Comparison of ENCODE assay signal across 8 mouse cellular contexts in the genomic region with DNA sequence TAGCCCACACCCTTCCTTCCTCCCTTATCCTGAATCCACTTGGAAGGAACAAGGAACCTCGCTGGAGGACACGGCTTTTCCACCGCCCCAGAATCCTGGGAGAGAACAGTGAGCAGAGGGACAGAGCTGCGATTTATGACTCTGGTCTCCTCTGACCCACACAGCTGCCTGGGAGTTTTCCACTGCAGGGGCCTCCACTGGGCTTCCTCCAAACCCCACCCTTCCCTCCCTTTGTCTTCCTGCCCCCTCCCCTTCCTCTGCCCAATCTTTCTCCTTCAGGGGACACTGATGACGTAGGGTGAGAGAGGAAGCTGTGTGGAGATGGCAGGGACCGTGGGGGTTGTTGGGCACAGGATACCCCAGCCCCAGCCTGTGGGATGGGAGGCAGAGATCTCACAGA. TPM values are rescaled to one million over a fixed set of nuclear protein-coding genes. Genes with fewer than 3 reads are reported as not detected.
DNase-seq lines count a peak whose midpoint lies in the region; ATAC-seq and TF ChIP-seq lines count a peak whose summit lies in the region.

A gene (plus strand): TSS at position 286 of the 400 bp plus-strand sequence.

- no peak within 1 kb of the TSS for H3K4me3 ChIP-seq in ES-E14 (ENCODE audit: insufficient read depth in 1 of 2, low read depth in 1 of 2, low read length in 2 of 2, poor library complexity in 1 of 2, severe bottlenecking in 1 of 2)
- H3K4me3 ChIP-seq in liver, embryonic 11.5 days (ENCODE audit: low read depth, low read length) = no peak within 1 kb of the TSS
- no peak within 1 kb of the TSS for H3K4me3 ChIP-seq in hindbrain, embryonic 12.5 days
- H3K4me3 ChIP-seq in forebrain, embryonic 11.5 days (ENCODE audit: low read depth, low read length) = no peak within 1 kb of the TSS

- H3K9ac ChIP-seq in ES-E14 (ENCODE audit: insufficient read depth, low read depth, low read length, poor library complexity, severe bottlenecking) = peak within 1 kb of the TSS; percentile 36
- peak within 1 kb of the TSS; percentile 10 for H3K9ac ChIP-seq in liver, embryonic 11.5 days (ENCODE audit: low read depth, low read length)
- no peak within 1 kb of the TSS for H3K9ac ChIP-seq in hindbrain, embryonic 12.5 days
- H3K9ac ChIP-seq in forebrain, embryonic 11.5 days (ENCODE audit: low read length) = no peak within 1 kb of the TSS

- H3K36me3 ChIP-seq in ES-E14 (ENCODE audit: control insufficient read depth, insufficient read depth, low read length, poor library complexity, severe bottlenecking) = peaks cover 36% of the 10 kb centered on the region
- peaks cover 24% of the 10 kb centered on the region for H3K36me3 ChIP-seq in liver, embryonic 11.5 days (ENCODE audit: control insufficient read depth, insufficient read depth, low read length)
- H3K36me3 ChIP-seq in hindbrain, embryonic 12.5 days = peaks cover 48% of the 10 kb centered on the region
- peaks cover 4% of the 10 kb centered on the region for H3K36me3 ChIP-seq in forebrain, embryonic 11.5 days (ENCODE audit: control insufficient read depth, insufficient read depth, low read length)

- ATAC-seq in liver, embryonic 11.5 days (replicated peaks; ENCODE audit: low FRiP score) = no peak
- ATAC-seq in hindbrain, embryonic 12.5 days (ENCODE audit: low FRiP score) = no peak
- ATAC-seq in forebrain, embryonic 11.5 days (replicated peaks; ENCODE audit: low FRiP score) = no peak

- H3K4me1 ChIP-seq in ES-E14 (ENCODE audit: control insufficient read depth in 2 of 2, insufficient read depth in 2 of 2, low read length in 2 of 2, poor library complexity in 1 of 2) = peaks cover 4 to 32% of the 10 kb centered on the region in 2 experiments; a peak in 3 of 4 replicates
- H3K4me1 ChIP-seq in liver, embryonic 11.5 days (replicated peaks; ENCODE audit: control insufficient read depth, insufficient read depth, low read length) = peaks cover 37% of the 10 kb centered on the region
- H3K4me1 ChIP-seq in hindbrain, embryonic 12.5 days = peaks cover 12% of the 10 kb centered on the region
- H3K4me1 ChIP-seq in forebrain, embryonic 11.5 days (replicated peaks; ENCODE audit: control insufficient read depth, insufficient read depth, low read length) = peaks cover 4% of the 10 kb centered on the region; the same call in 1 of the 2 replicates

- H3K27me3 ChIP-seq in liver, embryonic 11.5 days (replicated peaks; ENCODE audit: control insufficient read depth, insufficient read depth, low read length) = no peaks in the 10 kb centered on the region
- H3K27me3 ChIP-seq in hindbrain, embryonic 12.5 days = no peaks in the 10 kb centered on the region
- no peaks in the 10 kb centered on the region for H3K27me3 ChIP-seq in forebrain, embryonic 11.5 days (ENCODE audit: control insufficient read depth, insufficient read depth, low read length)

- no peak within 1 kb of the TSS for H3K27ac ChIP-seq in ES-E14 (ENCODE audit: insufficient read depth, low read depth, low read length, poor library complexity, severe bottlenecking)
- peak within 1 kb of the TSS; percentile 76 for H3K27ac ChIP-seq in liver, embryonic 11.5 days (ENCODE audit: low read depth, low read length)
- H3K27ac ChIP-seq in hindbrain, embryonic 12.5 days = no peak within 1 kb of the TSS; the same call in 1 of the 2 replicates
- no peak within 1 kb of the TSS for H3K27ac ChIP-seq in forebrain, embryonic 11.5 days (ENCODE audit: low read depth, low read length)

- in situ Hi-C loops in ES-E14 (cut with MboI; ENCODE audit: low sequenced_read_pairs in 2 of 2, unreplicated experiment in 2 of 2) = no loop called here

- H3K4me2 ChIP-seq in liver, embryonic 11.5 days = peak within 1 kb of the TSS; percentile 43
- no peak within 1 kb of the TSS for H3K4me2 ChIP-seq in hindbrain, embryonic 12.5 days (replicated peaks)
- H3K4me2 ChIP-seq in forebrain, embryonic 11.5 days (ENCODE audit: low read depth, low read length, severe bottlenecking) = no peak within 1 kb of the TSS

- intact Hi-C loops in heart, postnatal 36 days (cut with DNase I) = no loop called here

- 53% methylated on average over 6 of the region's 6 CpGs for WGBS in liver, embryonic 11.5 days
- 70% methylated on average over 6 of the region's 6 CpGs for WGBS in hindbrain, embryonic 12.5 days
- WGBS in forebrain, embryonic 11.5 days = 78% methylated on average over 6 of the region's 6 CpGs

- no peaks in the 10 kb centered on the region for H3K9me3 ChIP-seq in ES-E14 (ENCODE audit: control insufficient read depth, insufficient read depth, low read depth, low read length)
- H3K9me3 ChIP-seq in liver, embryonic 11.5 days (ENCODE audit: control insufficient read depth, low read length) = no peaks in the 10 kb centered on the region
- no peaks in the 10 kb centered on the region for H3K9me3 ChIP-seq in hindbrain, embryonic 12.5 days (replicated peaks)
- no peaks in the 10 kb centered on the region for H3K9me3 ChIP-seq in forebrain, embryonic 11.5 days (ENCODE audit: control insufficient read depth, low read length)

- DNase-seq in ES-E14 (ENCODE audit: low read depth, low spot score) = no peak
- peak; percentile 52 for DNase-seq in adrenal gland, postnatal 10 days
- DNase-seq in heart, postnatal 36 days = peak; percentile 41 to 56
- DNase-seq in liver, embryonic 11.5 days (ENCODE audit: low spot score) = no peak
- peak; percentile 30 for DNase-seq in yolk sac, embryonic 10.5 days (ENCODE audit: low spot score)
- no peak for DNase-seq in forebrain, embryonic 11.5 days (ENCODE audit: low spot score)
- DNase-seq in testis, postnatal 14 days (ENCODE audit: low spot score) = no peak

TF ChIP-seq in ES-E14, 5 proteins besides CTCF, POLR2A, EP300 and RAD21:
- no peak for TF ChIP-seq ZNF384 (IDR thresholded peaks at IDR 0.05; ENCODE audit: low read depth, low read length)
- no peak for TF ChIP-seq CHD2 (IDR thresholded peaks at IDR 0.05; ENCODE audit: low read depth, low read length)
- TF ChIP-seq MAFK (IDR thresholded peaks at IDR 0.05; ENCODE audit: insufficient read depth, low read depth, low read length) = no peak
- TF ChIP-seq ZC3H11A (IDR thresholded peaks at IDR 0.05; ENCODE audit: borderline replicate concordance, low read depth, low read length) = no peak
- TF ChIP-seq HCFC1 (IDR thresholded peaks at IDR 0.05; ENCODE audit: borderline replicate concordance, insufficient read depth, low read length) = no peak

RNA-seq across cellular contexts. Expression of the gene that starts here (rescaled TPM):
- 0.94 and 1.4 TPM in 2 replicates for total RNA-seq in ES-E14 (2012; rRNA removed)
- total RNA-seq in adrenal gland, postnatal 10 days (2021) = 10 to 100 TPM; 10.7 to 13.6 TPM
- 10 to 100 TPM in 1 of 2 experiments, 1 to 10 TPM in 1; 9.8 to 11.3 TPM for total RNA-seq in heart, postnatal 36 days (2021)
- 2.5 and 2.8 TPM in 2 replicates for polyA plus RNA-seq in liver, embryonic 11.5 days (2014; fragmentation: Nextera tagmentation; extraction: Ambion mirVana)
- polyA plus RNA-seq in hindbrain, embryonic 12.5 days (2016; fragmentation: Nextera tagmentation; extraction: Ambion mirVana) = 0.25 and 0.28 TPM in 2 replicates
- 0.24 TPM in 1 of 2 replicates, not detected in the other for polyA plus RNA-seq in forebrain, embryonic 11.5 days (2014; fragmentation: Nextera tagmentation; extraction: Ambion mirVana)

Comparison
In these comparisons a context has a peak if more than half of its experiments do, and no peak if none do; other contexts are left out.
1. DNase-seq: peak in adrenal gland, postnatal 10 days (single experiment), heart, postnatal 36 days (2 of 2) and yolk sac, embryonic 10.5 days (single experiment); none in ES-E14 (single experiment), liver, embryonic 11.5 days (single experiment), forebrain, embryonic 11.5 days (single experiment) and testis, postnatal 14 days (single experiment).
2. H3K9ac ChIP-seq: peak in ES-E14 (single experiment) and liver, embryonic 11.5 days (single experiment); none in hindbrain, embryonic 12.5 days (single experiment) and forebrain, embryonic 11.5 days (single experiment).